Mouse (Mus musculus) mouse trophoblast stem cell (cell line): Measurements from ENCODE around the gene Zfp853.

Source experiments
- in situ Hi-C, 2 experiments: fragments of 300-500 bp; cut with MseI, MboI; formaldehyde crosslinking; loops; 2 replicates in 1 of 2; 3 replicates in 1 of 2; pipeline ENCODE4 v1.15.1; 2025

Zfp853 gene

DNA sequence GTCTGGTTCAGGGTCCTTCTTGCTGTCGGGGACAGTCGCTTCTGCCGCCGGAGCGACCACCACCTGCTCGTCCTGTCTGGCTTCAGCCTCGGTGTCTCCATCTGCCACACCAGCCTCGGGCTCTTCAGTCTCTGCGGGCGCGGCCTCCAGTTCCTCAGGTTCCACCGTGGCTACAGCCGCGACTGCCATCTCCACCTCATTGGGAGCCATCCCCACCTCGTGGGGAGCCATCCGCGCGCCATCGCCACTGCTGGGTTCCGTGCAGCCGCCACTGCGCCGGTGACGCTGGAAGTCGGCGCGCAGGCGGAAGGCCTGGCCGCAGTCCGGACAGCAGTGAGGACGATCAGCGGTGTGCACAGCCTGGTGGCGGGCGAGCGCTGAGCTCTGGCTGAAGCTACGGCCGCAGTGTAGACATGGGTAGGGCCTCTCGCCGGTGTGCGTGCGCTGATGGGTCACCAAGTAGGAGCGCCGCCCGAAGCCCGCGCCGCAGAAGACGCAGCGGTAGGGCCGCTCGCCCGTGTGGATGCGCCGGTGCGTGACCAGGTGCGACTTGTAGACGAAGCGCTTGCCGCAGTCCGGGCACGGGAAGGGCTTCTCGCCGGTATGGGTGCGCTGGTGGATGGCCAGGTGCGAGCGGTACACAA, 38.8 kb downstream of the Zfp853 start:
- in situ Hi-C loops = no loop called here

DNA sequence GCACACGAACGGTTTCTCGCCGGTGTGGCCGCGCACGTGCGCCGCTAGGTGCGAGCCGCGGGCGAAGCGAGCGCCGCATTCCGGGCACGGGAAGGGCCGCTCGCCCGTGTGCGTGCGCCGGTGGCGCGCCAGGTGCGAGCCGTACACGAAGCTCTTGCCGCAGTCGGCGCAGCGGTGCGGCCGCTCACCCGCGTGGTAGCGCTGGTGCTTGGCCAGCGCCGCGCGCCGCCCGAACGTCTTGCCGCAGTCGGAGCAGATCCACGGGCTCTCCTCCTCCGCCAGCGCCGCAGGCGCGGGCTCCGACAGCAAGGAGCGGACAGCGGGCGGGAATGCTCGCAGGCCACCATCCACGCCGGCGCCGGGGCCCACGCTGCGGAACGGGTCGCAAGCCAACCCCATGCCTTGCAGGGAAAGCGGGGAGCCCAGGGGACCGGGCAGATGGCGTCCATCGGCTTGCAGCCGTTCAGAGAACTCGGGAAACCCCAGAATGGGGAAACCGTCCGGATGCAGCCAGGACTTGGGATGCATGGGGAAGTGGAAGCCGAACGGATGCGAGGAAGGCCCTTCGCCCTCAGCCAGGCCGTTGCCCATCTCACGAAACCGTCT, 39.4 kb downstream of the Zfp853 start:
- in situ Hi-C loops = no loop called here

DNA sequence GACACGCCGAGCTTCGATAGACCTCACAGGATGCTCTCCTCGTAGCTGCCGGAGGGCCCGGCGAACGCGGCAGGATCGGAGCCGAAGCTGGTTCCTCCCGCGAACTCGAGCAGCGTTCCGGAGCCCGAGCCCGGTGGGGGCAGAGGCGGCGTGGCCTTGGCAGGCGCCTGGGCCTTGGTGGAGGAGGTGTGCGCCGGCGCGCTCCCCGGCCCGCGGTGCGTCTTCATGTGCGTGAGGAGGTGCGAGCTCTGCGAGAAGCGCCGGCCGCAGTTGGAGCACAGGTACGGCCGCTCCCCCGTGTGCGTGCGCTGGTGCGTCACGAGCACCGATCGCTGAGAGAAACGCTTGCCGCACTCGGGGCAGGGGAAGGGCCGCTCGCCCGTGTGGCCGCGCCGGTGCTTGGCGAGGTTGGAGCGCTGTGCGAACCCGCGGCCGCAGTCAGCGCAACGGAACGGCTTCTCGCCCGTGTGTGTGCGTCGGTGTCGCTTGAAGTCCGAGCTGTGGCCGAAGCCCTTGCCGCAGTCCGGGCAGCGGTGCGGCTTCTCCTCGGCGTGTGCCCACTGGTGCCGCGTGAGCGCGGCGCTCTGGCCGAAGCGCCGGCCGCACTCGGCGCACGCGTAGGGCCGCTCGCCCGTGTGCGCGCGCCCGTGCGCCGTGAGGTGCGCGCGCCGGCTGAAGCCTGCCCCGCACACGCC, 40.1 kb downstream of the Zfp853 start:
- in situ Hi-C loops = no loop called here

DNA sequence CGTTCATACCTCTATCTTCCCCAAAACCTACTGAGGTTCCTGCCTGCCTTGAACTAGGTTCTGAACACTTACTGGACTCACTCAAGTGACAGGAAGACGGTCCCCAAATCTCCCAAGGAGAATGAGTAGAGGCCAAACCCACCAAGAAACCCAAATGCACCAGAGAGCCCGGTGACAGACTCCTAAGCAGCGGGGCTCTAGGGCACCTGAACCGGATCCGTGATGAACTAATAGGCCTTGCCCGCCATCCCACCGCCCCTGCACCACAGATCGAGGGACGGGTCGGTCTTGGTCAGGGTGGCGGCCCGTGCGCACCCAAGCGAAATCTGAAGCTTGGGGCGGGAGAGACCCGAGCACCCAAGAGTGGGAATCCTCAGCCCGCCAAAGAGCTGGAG, 40.6 kb downstream of the Zfp853 start:
- in situ Hi-C loops = no loop called here

DNA sequence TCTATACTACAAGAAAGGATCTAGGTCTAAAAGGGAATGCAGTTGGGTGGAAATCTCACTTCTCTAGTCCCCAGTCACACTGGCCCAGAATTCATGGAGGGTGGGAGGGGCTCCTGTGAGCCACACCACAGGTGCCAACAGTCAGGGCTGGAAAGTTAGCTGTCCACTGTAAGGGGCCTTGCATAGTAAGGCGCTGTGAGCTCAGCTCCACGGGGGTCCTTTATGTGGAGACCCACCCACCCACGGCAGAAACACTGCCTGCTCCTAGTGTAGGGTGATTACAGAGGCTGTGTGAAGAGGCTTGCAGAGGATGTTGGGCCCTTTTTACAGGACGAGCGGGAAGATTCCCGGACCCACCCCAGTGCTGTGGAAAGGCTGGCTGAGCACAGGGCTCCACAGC, 41.4 kb downstream of the Zfp853 start:
- in situ Hi-C loops = no loop called here

DNA sequence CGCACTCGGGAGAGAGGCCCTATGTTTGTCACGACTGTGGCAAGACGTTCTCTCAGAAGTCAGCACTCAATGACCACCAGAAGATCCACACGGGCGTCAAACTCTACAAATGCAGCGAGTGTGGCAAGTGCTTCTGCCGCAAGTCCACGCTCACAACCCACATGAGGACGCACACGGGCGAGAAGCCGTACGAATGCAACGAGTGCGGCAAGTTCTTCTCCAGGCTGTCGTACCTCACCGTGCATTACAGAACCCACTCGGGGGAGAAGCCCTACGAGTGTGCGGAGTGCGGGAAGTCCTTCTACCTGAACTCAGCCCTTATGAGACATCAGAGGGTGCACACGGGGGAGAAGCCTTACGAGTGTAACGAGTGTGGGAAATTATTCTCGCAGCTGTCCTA, 48.5 kb downstream of the Zfp853 start:
- in situ Hi-C loops = no loop called here
